Mouse (Mus musculus) liver, embryonic 12.5 days (tissue): ENCODE data around the gene Nr2f2. TPM values are rescaled to one million over a fixed set of nuclear protein-coding genes. Genes with fewer than 3 reads are reported as not detected.

Source experiments
- ATAC-seq: fragments of 200-750 bp; cut with Nextera tagmentation; 2 replicates; pipeline ENCODE4 v1.8.0; 2017; ENCODE audit warnings: moderate number of reproducible peaks, mild to moderate bottlenecking, moderate library complexity
- H3K27ac ChIP-seq: fragments of 300-500 bp; sonication (generic); 2 replicates; pipeline ENCODE4 v1.5.1; 2016; ENCODE audit warnings: mild to moderate bottlenecking
- H3K27me3 ChIP-seq: fragments of 300-500 bp; sonication (generic); replicated peaks from 2 replicates; pipeline ENCODE4 v1.6.1; 2016; ENCODE audit warnings: mild to moderate bottlenecking, moderate library complexity
- H3K36me3 ChIP-seq: fragments of 300-500 bp; sonication (generic); 2 replicates; pipeline ENCODE4 v1.6.1; 2016; ENCODE audit warnings: mild to moderate bottlenecking, moderate library complexity
- H3K4me1 ChIP-seq: fragments of 300-500 bp; sonication (generic); 2 replicates; pipeline ENCODE4 v1.6.1; 2016
- H3K4me2 ChIP-seq: fragments of 300-500 bp; sonication (generic); 2 replicates; pipeline ENCODE4 v1.6.1; 2016; ENCODE audit warnings: mild to moderate bottlenecking, moderate library complexity
- H3K4me3 ChIP-seq: fragments of 300-500 bp; sonication (generic); 2 replicates; pipeline ENCODE4 v1.5.1; 2016; ENCODE audit warnings: mild to moderate bottlenecking, moderate library complexity
- H3K9ac ChIP-seq: fragments of 300-500 bp; sonication (generic); 2 replicates; pipeline ENCODE4 v1.6.1; 2016; ENCODE audit warnings: mild to moderate bottlenecking, moderate library complexity
- H3K9me3 ChIP-seq: fragments of 300-500 bp; sonication (generic); replicated peaks from 2 replicates; pipeline ENCODE4 v1.6.1; 2016; ENCODE audit warnings: mild to moderate bottlenecking, moderate library complexity
- WGBS: fragments of 180-500 bp; shearing (Covaris S2); methylation state at CpG from one replicate; pipeline ENCODE4 v1.1.7; 2016; ENCODE audit not compliant: insufficient replicate concordance; 5-methylcytosine and 5-hydroxymethylcytosine counted together
- polyA plus RNA-seq: library from polyadenylated mRNA; unstranded; fragments of >200 nt; fragmentation: Nextera tagmentation; extraction: Ambion mirVana; gene quantifications from 2 replicates; pipeline ENCODE4 v1.2.1, GENCODE M21; 2016

The Nr2f2 gene
- polyA plus RNA-seq, 1 experiment from 2014 or later, result 23.3 TPM

DNA sequence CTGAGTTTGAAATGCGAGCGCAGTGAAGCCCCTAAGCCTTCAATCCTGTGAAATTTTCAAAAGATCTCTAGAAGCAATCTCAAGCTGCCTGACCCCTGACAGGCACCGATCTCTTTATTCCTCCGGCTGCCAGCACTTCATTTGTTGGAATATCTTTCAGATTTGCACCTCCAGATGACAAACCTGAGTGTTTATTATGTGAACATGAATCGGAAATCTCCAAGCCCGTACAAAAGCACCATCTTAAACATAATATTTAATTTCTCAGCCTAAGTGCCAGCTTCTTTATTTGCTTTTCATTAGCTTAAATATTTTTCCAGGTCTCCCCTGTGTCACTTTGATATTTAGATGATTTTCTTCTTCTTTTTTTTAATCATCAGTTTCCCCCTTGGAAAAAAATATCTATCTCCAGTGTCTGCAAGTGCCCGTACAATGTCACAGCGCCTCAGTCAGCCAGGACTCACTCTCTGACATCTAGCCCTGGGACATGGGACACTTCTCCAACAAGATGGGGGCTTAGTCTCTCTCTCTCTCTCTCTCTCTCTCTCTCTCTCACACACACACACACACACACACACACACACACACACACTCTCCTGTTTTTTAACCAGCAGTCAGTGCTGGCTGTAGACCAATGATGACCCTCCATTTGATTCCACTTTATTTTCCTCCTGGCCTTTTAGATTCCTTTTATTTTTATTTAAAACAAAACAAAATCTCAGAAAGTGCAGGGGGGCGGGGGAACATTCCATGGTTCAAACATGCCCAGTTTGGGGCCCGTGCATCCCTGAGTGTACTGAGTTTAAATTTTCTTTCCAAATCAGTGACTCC, 38.1 kb downstream of the Nr2f2 start:
- Histone ChIP-seq H3K4me2 (no peak overlapping the region), H3K27ac (no peak overlapping the region), H3K36me3 (no peaks in the 10 kb centered on the region), H3K27me3 (peaks cover 99% of the 10 kb centered on the region), H3K9ac (no peak overlapping the region), H3K4me1 (no peaks in the 10 kb centered on the region), H3K4me3 (no peak overlapping the region), H3K9me3 (no peaks in the 10 kb centered on the region)
- ATAC-seq, result no peak
- WGBS, result 9% methylated on average over 10 of the region's 10 CpGs

GRCm38 (mm10) chr7:70327191-70327590, 39.3 kb downstream of the Nr2f2 start:
- Histone ChIP-seq H3K4me3 (no peak overlapping the region), H3K9ac (no peak overlapping the region), H3K9me3 (no peaks in the 10 kb centered on the region), H3K27me3 (peaks cover 99% of the 10 kb centered on the region), H3K27ac (no peak overlapping the region), H3K36me3 (no peaks in the 10 kb centered on the region), H3K4me2 (no peak overlapping the region), H3K4me1 (no peaks in the 10 kb centered on the region)
- 10% methylated on average over 2 of the region's 2 CpGs for WGBS
- ATAC-seq, result no peak

- Histone ChIP-seq H3K27ac (no peak overlapping the region), H3K4me3 (no peak overlapping the region), H3K27me3 (peaks cover 95% of the 10 kb centered on the region), H3K4me1 (no peaks in the 10 kb centered on the region), H3K4me2 (no peak overlapping the region), H3K9ac (no peak overlapping the region), H3K9me3 (no peaks in the 10 kb centered on the region), H3K36me3 (no peaks in the 10 kb centered on the region)
- ATAC-seq, result no peak
- 4% methylated on average over 21 of the region's 21 CpGs for WGBS
Measured at GRCm38 (mm10) chr7:70326176-70327035, 40.1 kb downstream of the Nr2f2 start.

DNA sequence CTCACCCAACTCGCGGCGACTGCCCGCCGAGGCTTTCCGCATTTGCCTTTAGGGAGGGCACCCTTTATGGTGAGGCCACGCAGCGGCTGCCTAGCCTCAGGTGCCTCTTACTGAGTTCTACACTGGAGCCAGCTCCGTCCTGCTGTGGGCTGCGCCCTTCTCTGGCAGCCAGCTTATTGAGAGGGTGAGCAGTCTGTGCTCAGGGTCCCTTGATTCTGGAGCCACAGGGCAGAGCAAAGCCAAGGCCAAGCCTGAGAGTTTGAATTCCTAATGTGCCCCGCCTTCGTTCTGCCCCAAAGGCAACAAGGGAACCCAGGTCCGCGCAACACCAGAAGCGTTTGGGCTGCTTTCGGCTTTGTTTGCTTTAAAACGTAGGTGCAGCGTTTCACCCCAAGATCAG, 41.2 kb downstream of the Nr2f2 start:
- Histone ChIP-seq H3K4me2 (no peak overlapping the region), H3K36me3 (no peaks in the 10 kb centered on the region), H3K27ac (no peak overlapping the region), H3K9me3 (no peaks in the 10 kb centered on the region), H3K4me1 (no peaks in the 10 kb centered on the region), H3K4me3 (no peak overlapping the region), H3K9ac (no peak overlapping the region), H3K27me3 (peaks cover 85% of the 10 kb centered on the region)
- ATAC-seq, result no peak
- WGBS, result 1% methylated on average over 18 of the region's 18 CpGs

DNA sequence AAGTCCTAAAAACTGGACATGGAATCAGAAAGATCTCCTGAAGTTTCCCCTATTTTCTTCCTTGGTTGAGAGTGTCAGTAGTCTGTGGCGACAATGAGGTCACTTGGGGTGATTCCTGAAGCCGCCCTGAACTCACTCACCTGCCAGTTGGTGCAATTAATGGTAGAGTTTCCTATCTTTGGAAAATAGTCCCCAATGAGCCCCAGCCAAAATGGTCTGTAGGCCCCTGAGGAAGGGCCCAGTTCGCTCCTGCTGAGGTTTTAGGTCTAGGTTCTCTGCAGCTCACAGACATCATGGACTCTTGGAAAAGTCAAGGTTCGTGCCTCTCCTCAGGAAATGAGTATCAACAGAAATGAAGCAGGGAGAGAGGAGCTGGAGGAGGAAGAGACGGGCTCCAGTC, 42.0 kb downstream of the Nr2f2 start:
- H3K36me3 ChIP-seq, result no peaks in the 10 kb centered on the region
- no peak for ATAC-seq
- H3K27ac ChIP-seq, result no peak overlapping the region
- H3K9ac ChIP-seq, result no peak overlapping the region
- no peak overlapping the region for H3K4me2 ChIP-seq
- WGBS, result 7% methylated on average over 5 of the region's 5 CpGs
- H3K27me3 ChIP-seq, result peaks cover 77% of the 10 kb centered on the region
- no peaks in the 10 kb centered on the region for H3K4me1 ChIP-seq
- H3K9me3 ChIP-seq, result no peaks in the 10 kb centered on the region
- no peak overlapping the region for H3K4me3 ChIP-seq

- Histone ChIP-seq H3K4me1 (no peaks in the 10 kb centered on the region), H3K27ac (no peak overlapping the region), H3K9me3 (no peaks in the 10 kb centered on the region), H3K4me3 (no peak overlapping the region), H3K4me2 (no peak overlapping the region), H3K9ac (no peak overlapping the region), H3K36me3 (no peaks in the 10 kb centered on the region), H3K27me3 (peaks cover 72% of the 10 kb centered on the region)
- 8% methylated on average over 9 of the region's 9 CpGs for WGBS
- ATAC-seq, result no peak
Measured at GRCm38 (mm10) chr7:70324041-70324440, 42.5 kb downstream of the Nr2f2 start.

- Histone ChIP-seq H3K36me3 (no peaks in the 10 kb centered on the region), H3K9me3 (no peaks in the 10 kb centered on the region), H3K27me3 (no peaks in the 10 kb centered on the region), H3K27ac (no peak overlapping the region), H3K4me3 (no peak overlapping the region), H3K4me1 (no peaks in the 10 kb centered on the region), H3K4me2 (no peak overlapping the region), H3K9ac (no peak overlapping the region)
- 27% methylated on average over 7 of the region's 7 CpGs for WGBS
- ATAC-seq, result no peak
Measured at GRCm38 (mm10) chr7:70305716-70306115, 60.8 kb downstream of the Nr2f2 start.

DNA sequence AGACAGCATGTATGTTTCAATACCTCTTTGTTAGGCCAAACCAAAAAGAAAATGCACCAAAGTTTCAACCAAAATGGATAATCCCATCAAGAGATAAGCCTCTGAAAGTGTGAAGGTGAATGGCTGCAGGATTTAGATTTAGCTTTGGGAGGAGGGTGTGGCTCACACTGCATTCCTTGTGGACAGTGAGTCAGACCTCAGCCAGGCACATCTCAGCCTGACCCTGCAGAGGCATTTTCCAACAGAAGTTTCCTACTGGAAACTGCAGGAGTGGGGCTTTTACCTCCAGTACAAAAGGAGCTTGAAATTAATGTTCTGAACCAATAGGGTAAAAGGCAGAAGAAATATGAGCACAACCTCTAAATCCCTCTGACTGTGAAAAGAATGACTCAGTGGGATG, 62.1 kb downstream of the Nr2f2 start:
- no peaks in the 10 kb centered on the region for H3K27me3 ChIP-seq
- no peaks in the 10 kb centered on the region for H3K36me3 ChIP-seq
- H3K27ac ChIP-seq, result no peak overlapping the region
- H3K9ac ChIP-seq, result no peak overlapping the region
- no peaks in the 10 kb centered on the region for H3K9me3 ChIP-seq
- no peaks in the 10 kb centered on the region for H3K4me1 ChIP-seq
- H3K4me2 ChIP-seq, result no peak overlapping the region
- H3K4me3 ChIP-seq, result no peak overlapping the region
- ATAC-seq, result no peak
